In the genomic region with DNA sequence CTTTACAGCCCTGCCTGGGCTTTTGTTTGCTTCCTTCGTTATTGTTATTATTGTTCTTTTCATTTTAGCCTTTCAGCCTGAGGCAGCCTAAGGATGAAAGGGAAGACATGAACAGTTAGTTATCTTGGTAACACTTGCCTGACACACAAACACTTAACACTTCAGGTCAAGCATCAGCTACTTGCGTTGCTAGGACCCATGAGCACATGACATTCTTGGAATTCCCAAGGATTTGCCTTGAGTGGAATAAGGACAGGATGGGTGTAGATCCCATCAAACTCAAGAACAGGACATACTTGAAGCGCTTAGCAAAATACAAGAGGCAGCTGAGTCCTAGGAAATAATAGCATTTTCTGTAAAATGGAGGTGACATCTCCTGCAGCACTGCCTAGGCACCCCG, we compare ENCODE assay signal across 23 mouse cellular contexts.
DNase-seq lines count a peak whose midpoint lies in the region; ATAC-seq and TF ChIP-seq lines count a peak whose summit lies in the region.
"Had no signal": no experiment of that assay in that cellular context is flagged by ENCODE, and none has a peak within 500 bp of the region (broad histone marks: within the 10 kb centered on the region; RNA-seq: fewer than 3 reads in every experiment).

No protein-coding gene starts in this region.

- no peak overlapping the region for H3K4me3 ChIP-seq in heart, embryonic 12.5 days
- H3K4me3 ChIP-seq in lung, embryonic 16.5 days (ENCODE audit: low read length), result no peak overlapping the region
- H3K4me3 ChIP-seq in forebrain, postnatal 0 days (ENCODE audit: low read depth, low read length), result no peak overlapping the region
- H3K4me3 ChIP-seq: embryonic facial prominence, embryonic 12.5 days; embryonic facial prominence, embryonic 15.5 days; heart, adult 2 months; heart, embryonic 10.5 days; hindbrain, embryonic 12.5 days; hindbrain, embryonic 15.5 days had no signal

- peaks cover 16% of the 10 kb centered on the region for H3K4me1 ChIP-seq in heart, embryonic 12.5 days (replicated peaks)
- no peaks in the 10 kb centered on the region for H3K4me1 ChIP-seq in lung, embryonic 16.5 days (replicated peaks; ENCODE audit: control insufficient read depth, insufficient read depth, low read length)
- no peaks in the 10 kb centered on the region for H3K4me1 ChIP-seq in forebrain, postnatal 0 days (ENCODE audit: insufficient read depth)
- H3K4me1 ChIP-seq: embryonic facial prominence, embryonic 12.5 days; embryonic facial prominence, embryonic 15.5 days had no signal

- 55% methylated on average over 4 of the region's 4 CpGs for WGBS in heart, embryonic 12.5 days
- 49% methylated on average over 4 of the region's 4 CpGs for WGBS in lung, embryonic 16.5 days
- 79% methylated on average over 4 of the region's 4 CpGs for WGBS in forebrain, postnatal 0 days

- H3K4me2 ChIP-seq in heart, embryonic 12.5 days, result no peak overlapping the region
- H3K4me2 ChIP-seq in lung, embryonic 16.5 days (ENCODE audit: low read depth, low read length), result no peak overlapping the region
- H3K4me2 ChIP-seq in forebrain, postnatal 0 days (ENCODE audit: low read depth), result no peak overlapping the region
- H3K4me2 ChIP-seq: embryonic facial prominence, embryonic 12.5 days; embryonic facial prominence, embryonic 15.5 days; hindbrain, embryonic 12.5 days; hindbrain, embryonic 15.5 days had no signal

- H3K9me3 ChIP-seq in heart, embryonic 12.5 days (replicated peaks), result no peaks in the 10 kb centered on the region
- H3K9me3 ChIP-seq in lung, embryonic 16.5 days (ENCODE audit: control insufficient read depth, low read length), result no peaks in the 10 kb centered on the region
- no peaks in the 10 kb centered on the region for H3K9me3 ChIP-seq in forebrain, postnatal 0 days (ENCODE audit: low read length)
- H3K9me3 ChIP-seq: embryonic facial prominence, embryonic 12.5 days; embryonic facial prominence, embryonic 15.5 days; heart, embryonic 10.5 days; hindbrain, embryonic 12.5 days; hindbrain, embryonic 15.5 days had no signal

- no peak overlapping the region for H3K9ac ChIP-seq in heart, embryonic 12.5 days
- H3K9ac ChIP-seq in lung, embryonic 16.5 days (ENCODE audit: low read length), result no peak overlapping the region
- no peak overlapping the region for H3K9ac ChIP-seq in forebrain, postnatal 0 days
- H3K9ac ChIP-seq: embryonic facial prominence, embryonic 12.5 days; embryonic facial prominence, embryonic 15.5 days; hindbrain, embryonic 12.5 days; hindbrain, embryonic 15.5 days had no signal

- no peaks in the 10 kb centered on the region for H3K36me3 ChIP-seq in heart, embryonic 12.5 days
- no peaks in the 10 kb centered on the region for H3K36me3 ChIP-seq in lung, embryonic 16.5 days (ENCODE audit: control insufficient read depth, insufficient read depth, low read length)
- H3K36me3 ChIP-seq in forebrain, postnatal 0 days (ENCODE audit: insufficient read depth), result no peaks in the 10 kb centered on the region
- H3K36me3 ChIP-seq: embryonic facial prominence, embryonic 12.5 days; embryonic facial prominence, embryonic 15.5 days; heart, embryonic 10.5 days; hindbrain, embryonic 12.5 days; hindbrain, embryonic 15.5 days had no signal

- ATAC-seq in heart, embryonic 12.5 days (ENCODE audit: insufficient number of reproducible peaks, low FRiP score), result no peak
- 0 out of 2 replicates have a peak, but pooled peaks have one; percentile 36 for ATAC-seq in lung, embryonic 16.5 days (ENCODE audit: low read depth)
- ATAC-seq in forebrain, postnatal 0 days, result no peak
- ATAC-seq: forebrain, embryonic 14.5 days had no signal

- peak; percentile 2 for DNase-seq in heart, adult 11 months
- DNase-seq in lung, postnatal 10 days, result no peak
- peak; percentile 13 for DNase-seq in ZHBTc4 (ENCODE audit: low read depth, low spot score)
- peak; percentile 14 for DNase-seq in mesoderm, embryonic 11.5 days (ENCODE audit: low read depth, low spot score)
- no peak for DNase-seq in forebrain, postnatal 0 days
- DNase-seq in Muller cell, postnatal 12 days (ENCODE audit: inconsistent ontology term), result no peak
- DNase-seq: adrenal gland, adult 2 months; adrenal gland, postnatal 14 days; cerebellum, adult 11 months; cerebellum, adult 2 months; cerebellum, adult 9-11 months; cerebellum, postnatal 25 days; gastrocnemius, postnatal 25 days; heart, adult 2 months had no signal

- H3K27me3 ChIP-seq in heart, embryonic 12.5 days (replicated peaks), result no peaks in the 10 kb centered on the region
- H3K27me3 ChIP-seq in lung, embryonic 16.5 days (ENCODE audit: control insufficient read depth, insufficient read depth, low read depth, low read length), result no peaks in the 10 kb centered on the region
- no peaks in the 10 kb centered on the region for H3K27me3 ChIP-seq in forebrain, postnatal 0 days (ENCODE audit: insufficient read depth, low read length)
- H3K27me3 ChIP-seq: CH12.LX; embryonic facial prominence, embryonic 12.5 days; embryonic facial prominence, embryonic 15.5 days; hindbrain, embryonic 12.5 days; hindbrain, embryonic 15.5 days had no signal

- TF ChIP-seq CTCF in forebrain, postnatal 0 days (IDR thresholded peaks at IDR 0.05; ENCODE audit: low read depth), result no peak

- H3K27ac ChIP-seq in heart, embryonic 12.5 days (ENCODE audit: poor library complexity, severe bottlenecking), result no peak overlapping the region
- H3K27ac ChIP-seq in lung, embryonic 16.5 days (ENCODE audit: low read length), result no peak overlapping the region
- no peak overlapping the region for H3K27ac ChIP-seq in forebrain, postnatal 0 days (ENCODE audit: low read depth, low read length)
- H3K27ac ChIP-seq: embryonic facial prominence, embryonic 12.5 days; embryonic facial prominence, embryonic 15.5 days; heart, adult 2 months; heart, embryonic 10.5 days; hindbrain, embryonic 12.5 days; hindbrain, embryonic 15.5 days had no signal

Comparison
In these comparisons a context has a peak if more than half of its experiments do, and no peak if none do; other contexts are left out.
1. DNase-seq: peak in heart, adult 11 months (single experiment), ZHBTc4 (single experiment) and mesoderm, embryonic 11.5 days (single experiment); none in lung, postnatal 10 days (single experiment), forebrain, postnatal 0 days (single experiment) and Muller cell, postnatal 12 days (single experiment).